Mouse (Mus musculus) urinary bladder, adult 18-20 months (tissue): Measurements from ENCODE around the gene Pgghg.

Experiments used
- DNase-seq, 2 experiments: peaks; one replicate each; pipeline ENCODE4 v3.0.0; 2022; ENCODE audit warnings: low spot score in 2 of 2, mixed read lengths in 2 of 2

The Pgghg gene

GRCm38 (mm10) chr7:140922398-140923069, 18.7 kb upstream of the Pgghg start:
- peak in 1 of 2 experiments; percentile 43 for DNase-seq

- no peak for DNase-seq
Measured at GRCm38 (mm10) chr7:140923070-140923775, 18.0 kb upstream of the Pgghg start.

- no peak for DNase-seq
Measured at GRCm38 (mm10) chr7:140927181-140927580, 14.0 kb upstream of the Pgghg start.

GRCm38 (mm10) chr7:140938436-140938835, 2.8 kb upstream of the Pgghg start:
- no peak for DNase-seq

- no peak for DNase-seq
Measured at GRCm38 (mm10) chr7:140938896-140939295, 2.3 kb upstream of the Pgghg start.

- peak in 1 of 2 experiments; percentile 55 for DNase-seq
Measured at GRCm38 (mm10) chr7:140939669-140940171, 1.5 kb upstream of the Pgghg start.

- DNase-seq: no peak
Measured at GRCm38 (mm10) chr7:140942341-140942740, 1.1 kb downstream of the Pgghg start.

GRCm38 (mm10) chr7:140942811-140943210, 1.6 kb downstream of the Pgghg start:
- no peak for DNase-seq

GRCm38 (mm10) chr7:140943356-140943755, 2.2 kb downstream of the Pgghg start:
- no peak for DNase-seq

GRCm38 (mm10) chr7:140944236-140944635, 3.0 kb downstream of the Pgghg start:
- DNase-seq: no peak

- no peak for DNase-seq
Measured at GRCm38 (mm10) chr7:140945247-140945646, 4.1 kb downstream of the Pgghg start.

GRCm38 (mm10) chr7:140946311-140946710, 5.1 kb downstream of the Pgghg start:
- DNase-seq: no peak

- no peak for DNase-seq
Measured at GRCm38 (mm10) chr7:140946980-140947379, 5.8 kb downstream of the Pgghg start.

- no peak for DNase-seq
Measured at GRCm38 (mm10) chr7:140948161-140948560, 7.0 kb downstream of the Pgghg start.

- no peak for DNase-seq
Measured at GRCm38 (mm10) chr7:140949255-140949654, 8.1 kb downstream of the Pgghg start.

- no peak for DNase-seq
Measured at GRCm38 (mm10) chr7:140949824-140950530, 8.8 kb downstream of the Pgghg start, which contains the start of gene Ifitm5. Gene Ifitm5, minus strand, starts transcription at chr7:140950291.

- no peak for DNase-seq
Measured at GRCm38 (mm10) chr7:140951051-140951450, 9.9 kb downstream of the Pgghg start.

GRCm38 (mm10) chr7:140951765-140952164, 10.6 kb downstream of the Pgghg start:
- DNase-seq: no peak

GRCm38 (mm10) chr7:140952441-140952840, 11.2 kb downstream of the Pgghg start:
- no peak for DNase-seq

- DNase-seq: no peak
Measured at GRCm38 (mm10) chr7:140953133-140953532, 11.9 kb downstream of the Pgghg start.

GRCm38 (mm10) chr7:140953800-140954732, 12.9 kb downstream of the Pgghg start:
- DNase-seq: no peak
